Mouse (Mus musculus): Measurements from ENCODE around the gene Gm21903. TPM values are rescaled to one million over a fixed set of nuclear protein-coding genes. Genes with fewer than 3 reads are reported as not detected.
"Not testable (repeated sequence)": the region's sequence is repeated elsewhere in the genome, so short reads cannot be mapped to it uniquely, and the experiment has no call there.

Gm21903 gene
- total RNA-seq (2021): not detected

DNA sequence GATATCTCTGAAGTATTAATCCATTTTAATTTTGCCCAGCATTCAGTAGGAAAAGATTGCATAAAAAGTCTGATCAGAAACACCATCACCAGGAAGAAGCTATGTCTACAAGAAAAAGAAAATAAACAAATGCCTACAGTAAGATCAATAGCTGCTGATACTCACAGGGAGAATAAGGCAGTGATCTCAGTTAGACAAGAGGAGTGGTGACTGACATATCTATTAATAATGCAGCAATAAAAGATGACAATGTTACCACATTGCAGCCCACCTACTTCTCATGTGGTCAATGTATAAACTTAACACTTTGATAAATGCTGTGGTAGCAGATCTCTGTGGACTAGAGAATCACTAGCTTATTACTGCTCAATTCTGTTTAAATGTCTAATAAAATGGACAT, at the start of gene Gm21903:
TSS of gene Gm21903 (minus strand) at position 101 of the 400 bp plus-strand sequence.
- DNase-seq: no peak

GRCm38 (mm10) chr17:39076937-39077336, 33.8 kb upstream of the Gm21903 start, which contains the start of gene Esp23:
Esp23 (minus strand) TSS chr17:39077037.
- no peak for DNase-seq

DNA sequence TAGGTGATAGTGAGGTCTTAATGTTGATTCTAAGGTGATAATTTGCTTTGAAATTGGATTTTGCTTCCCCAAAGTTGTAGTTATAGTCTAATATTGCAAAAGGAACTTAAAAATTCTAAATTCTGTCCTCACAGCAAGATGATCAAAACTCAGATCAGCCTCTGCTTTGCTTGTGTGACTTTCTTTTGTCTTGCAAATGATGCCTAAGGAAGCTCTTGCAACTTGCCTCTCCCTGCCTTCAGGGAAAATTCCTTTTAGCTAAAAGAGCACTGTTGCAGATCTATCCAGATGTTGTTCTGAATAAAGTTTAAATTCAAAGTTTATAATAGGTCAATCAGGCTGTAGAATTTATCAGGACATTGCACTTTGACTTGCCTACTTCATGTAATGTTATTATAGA, 20.5 kb upstream of the Gm21903 start:
- no peak for DNase-seq

GRCm38 (mm10) chr17:39036395-39036794, 6.7 kb downstream of the Gm21903 start, which contains the start of gene Esp24:
Esp24 (plus strand) TSS chr17:39036695.
- not testable (repeated sequence) for DNase-seq

GRCm38 (mm10) chr17:39017184-39017583, 26.0 kb downstream of the Gm21903 start:
- no peak for DNase-seq

DNA sequence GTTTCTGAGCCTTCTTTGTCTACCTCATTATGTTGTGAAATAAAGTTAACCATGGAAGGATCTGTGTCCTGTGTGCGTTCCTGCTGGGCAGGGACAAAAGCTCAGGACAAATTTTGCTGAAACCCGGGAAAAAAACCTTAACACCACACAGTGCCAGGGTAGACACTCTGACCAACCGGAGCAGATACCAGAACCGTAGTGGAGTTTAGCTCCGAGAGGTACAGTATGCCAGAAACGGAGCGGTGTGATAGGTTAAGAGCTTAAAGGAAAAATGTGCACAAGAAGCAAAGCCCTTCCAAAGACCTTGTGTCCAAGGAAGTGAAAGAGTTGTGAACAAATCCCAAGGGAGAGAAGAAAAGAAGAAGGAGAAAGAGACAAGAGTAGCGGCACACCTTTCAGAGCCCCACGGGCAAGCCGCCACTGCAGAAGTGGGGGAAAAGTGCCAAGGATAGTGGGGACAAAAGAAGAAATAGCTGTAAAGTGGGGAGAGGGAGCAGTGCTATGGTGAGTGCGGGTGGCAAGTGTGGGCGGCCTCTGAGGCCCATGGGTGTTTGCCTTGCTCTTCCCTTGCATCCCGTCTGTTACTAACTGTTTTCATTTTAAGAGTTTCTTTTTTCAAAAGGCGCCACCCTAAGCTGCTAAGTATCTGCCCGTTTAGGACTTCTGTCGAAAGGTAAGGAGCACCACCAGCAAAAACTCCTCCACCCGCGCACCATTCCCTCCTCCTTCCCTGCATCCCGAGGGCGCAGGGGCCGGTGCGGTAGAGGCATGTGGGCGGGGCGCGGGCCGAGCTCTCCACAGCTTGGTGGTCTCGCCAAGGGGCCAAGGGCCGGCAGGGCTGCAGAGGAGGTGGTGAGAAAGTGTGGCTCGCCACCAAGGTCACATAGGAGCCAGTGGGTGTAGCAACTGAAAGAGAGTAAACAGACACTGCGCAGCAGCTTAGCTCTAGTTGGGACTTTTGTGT, 32.2 kb downstream of the Gm21903 start:
- DNase-seq: no peak

- no peak for DNase-seq
Measured at GRCm38 (mm10) chr17:39009846-39010245, 33.3 kb downstream of the Gm21903 start.

Other genes with a start within 250 kb of the Gm21903 start
- not detected for gene Esp24, start 6.6 kb downstream of the Gm21903 start, total RNA-seq (2021)
- not detected for gene Esp23, start 33.7 kb upstream of the Gm21903 start, total RNA-seq (2021)
- not detected for gene Esp22, start 52.0 kb upstream of the Gm21903 start, total RNA-seq (2021)

Data from heart, postnatal 4 days (tissue).